Mouse (Mus musculus) CH12F3 (cell line): ENCODE data around the gene Zfp667.
"Not testable (repeated sequence)": the region's sequence is repeated elsewhere in the genome, so short reads cannot be mapped to it uniquely, and the experiment has no call there.

Experiments used
- in situ Hi-C: fragments of 300-500 bp; cut with MboI; formaldehyde crosslinking; loops from 2 replicates; pipeline ENCODE4 v1.14.3; 2020; ENCODE audit warnings: low sequenced_read_pairs

Zfp667 gene

DNA sequence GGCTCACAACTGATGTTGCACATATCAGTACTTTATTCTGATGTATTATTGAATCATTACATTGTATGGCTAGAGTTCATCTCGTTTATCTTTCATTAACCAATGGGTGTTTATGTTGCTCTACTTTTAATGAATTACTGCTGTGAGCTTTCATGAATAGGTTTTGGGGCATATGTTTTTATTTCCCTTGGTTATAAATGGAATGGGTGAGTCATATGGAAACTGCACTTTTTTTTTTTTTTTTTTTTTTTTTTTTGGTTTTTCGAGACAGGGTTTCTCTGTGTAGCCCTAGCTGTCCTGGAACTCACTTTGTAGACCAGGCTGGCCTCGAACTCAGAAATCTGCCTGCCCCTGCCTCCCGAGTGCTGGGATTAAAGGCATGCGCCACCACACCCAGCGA lies 4.7 kb downstream of the Zfp667 start:
- in situ Hi-C loops, result loop anchor here (25.0 kb wide), 1 partner anchor 996 kb away; the partner anchor contains the start of gene Gm45844

DNA sequence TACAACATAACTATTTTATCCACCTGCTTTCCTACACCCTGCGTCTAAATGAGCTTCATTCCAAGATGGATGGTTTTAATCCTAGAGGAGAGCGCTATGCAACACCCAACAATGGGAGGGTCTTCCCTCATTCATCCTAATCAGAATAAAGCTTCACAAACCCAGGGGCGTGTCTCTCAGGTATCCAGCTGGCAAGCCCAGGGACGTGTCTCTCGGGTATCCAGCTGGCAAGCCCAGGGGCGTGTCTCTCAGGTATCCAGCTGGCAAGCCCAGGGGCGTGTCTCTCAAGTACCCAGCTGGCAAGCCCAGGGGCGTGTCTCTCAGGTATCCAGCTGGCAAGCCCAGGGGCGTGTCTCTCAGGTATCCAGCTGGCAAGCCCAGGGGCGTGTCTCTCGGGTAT lies 14.4 kb downstream of the Zfp667 start:
- in situ Hi-C loops, result not testable (repeated sequence)

DNA sequence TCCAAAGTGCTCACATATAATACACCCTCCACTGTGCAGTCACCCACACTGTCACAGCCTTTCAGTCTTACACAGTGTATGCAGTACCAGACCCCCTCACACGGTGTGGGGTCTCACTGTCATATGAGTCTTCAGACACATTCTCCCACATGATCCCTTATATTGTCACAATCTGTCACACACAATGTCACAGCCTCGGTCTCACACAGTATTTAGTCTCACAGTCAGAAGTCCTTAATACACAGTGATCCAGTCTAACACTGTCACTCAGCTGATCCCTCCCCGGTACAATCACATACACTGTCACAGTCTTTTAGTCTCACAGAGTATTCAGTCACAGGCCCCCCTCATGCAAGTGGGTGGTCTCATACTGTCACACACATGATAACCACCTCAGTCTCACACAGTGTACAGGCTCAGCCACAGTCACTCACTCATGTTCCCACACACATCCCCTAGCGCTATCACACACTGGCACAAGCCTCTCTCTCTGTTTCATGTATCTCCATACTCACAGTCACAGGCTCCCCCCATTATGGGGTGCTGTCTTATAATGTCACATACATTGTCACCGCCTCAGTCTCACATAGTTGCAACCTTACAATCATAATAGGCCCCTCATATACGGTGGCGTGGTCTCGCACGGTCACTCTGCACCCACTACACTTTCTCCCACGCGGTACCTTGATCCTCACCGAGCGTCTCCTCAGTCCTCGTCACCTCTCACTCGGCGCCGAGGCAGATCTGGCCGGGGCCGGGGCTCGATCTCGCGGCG lies 44.3 kb downstream of the Zfp667 start:
- in situ Hi-C loops, result no loop called here

DNA sequence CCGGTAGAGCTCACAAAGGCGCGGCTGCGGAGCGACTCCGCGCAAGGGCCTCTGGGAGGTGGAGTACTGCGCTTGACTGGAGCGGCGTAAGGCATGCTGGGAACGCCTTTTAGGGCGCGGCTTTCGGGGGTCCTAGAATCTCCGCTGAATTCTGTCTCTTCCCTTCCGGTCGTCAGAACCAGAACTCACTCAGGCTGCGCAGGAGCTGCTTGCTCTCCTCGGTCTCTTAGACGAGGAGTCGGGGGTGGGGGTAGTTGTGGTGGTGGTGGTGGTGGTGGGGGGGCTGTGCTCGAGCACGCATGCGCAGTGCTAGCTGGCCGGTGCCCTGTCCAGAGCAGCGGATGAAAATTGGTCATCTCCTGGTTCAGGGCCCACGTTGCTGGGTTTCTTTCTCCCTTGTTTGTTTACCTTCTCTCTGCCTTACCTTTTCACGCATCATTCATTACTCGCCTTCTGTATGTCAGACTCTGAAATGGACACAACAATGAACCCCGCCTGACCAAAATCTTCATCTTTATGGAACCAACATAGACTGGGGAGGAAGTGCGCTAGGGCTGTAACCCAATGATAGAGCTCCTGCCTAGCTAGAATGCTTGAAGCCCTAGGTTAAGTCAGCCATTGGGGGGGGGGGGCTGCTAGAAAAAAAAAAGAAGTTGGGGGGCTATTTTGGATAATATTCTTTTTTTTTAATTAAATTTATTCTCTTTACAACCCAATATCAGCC lies 45.0 kb downstream of the Zfp667 start, which contains the start of gene Zfp583:
Zfp583 (minus strand) TSS at position 53 of the 724 bp plus-strand sequence.
- in situ Hi-C loops, result no loop called here

DNA sequence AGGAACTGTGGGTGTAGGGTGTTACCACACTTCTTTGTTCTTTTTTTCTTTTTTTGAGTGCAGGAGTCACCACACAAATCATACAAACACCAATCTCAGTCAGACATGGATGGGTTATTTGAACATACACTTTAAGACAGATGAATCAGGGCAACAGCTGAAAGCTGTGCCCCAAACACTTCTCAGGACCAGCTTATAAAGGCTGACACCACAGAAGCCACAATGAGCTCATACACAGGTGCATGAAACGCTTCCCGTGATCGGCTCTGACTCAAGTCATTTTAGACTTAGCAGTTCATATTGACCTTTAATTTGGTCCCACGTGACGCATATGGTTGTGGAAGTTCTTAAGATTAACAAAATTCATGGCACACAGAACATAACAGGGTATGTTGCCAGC lies 53.5 kb downstream of the Zfp667 start:
- in situ Hi-C loops, result no loop called here

DNA sequence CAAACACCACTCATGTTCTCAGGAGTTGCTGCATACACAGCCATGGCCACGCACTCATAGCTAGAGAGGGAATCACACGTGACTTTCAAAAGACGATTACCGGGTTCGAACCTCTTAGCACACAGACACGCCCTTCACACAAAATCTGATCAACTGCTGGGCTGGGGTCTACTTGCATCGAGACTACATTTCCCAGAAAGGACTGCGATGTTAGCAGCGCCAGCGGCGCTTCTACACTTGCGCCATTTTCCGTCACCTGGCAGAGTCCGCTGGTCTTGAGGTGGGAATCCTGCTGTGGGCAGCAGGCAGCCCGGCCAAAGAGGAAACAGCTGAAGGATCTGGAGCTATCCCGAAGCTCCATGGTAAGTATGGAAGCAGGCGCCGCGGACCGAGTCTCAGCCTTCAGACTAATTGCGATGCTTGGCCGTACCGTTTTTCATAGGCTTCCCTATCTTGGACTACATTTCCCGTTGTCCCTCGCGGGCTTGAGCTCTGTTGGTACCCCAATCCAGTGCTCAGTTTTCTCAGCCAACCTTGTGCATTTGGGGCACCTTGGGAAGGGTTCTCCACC lies 57.2 kb downstream of the Zfp667 start, which contains the start of gene Gm3854:
Gm3854 (plus strand) TSS at position 259 of the 571 bp plus-strand sequence.
- in situ Hi-C loops, result no loop called here

DNA sequence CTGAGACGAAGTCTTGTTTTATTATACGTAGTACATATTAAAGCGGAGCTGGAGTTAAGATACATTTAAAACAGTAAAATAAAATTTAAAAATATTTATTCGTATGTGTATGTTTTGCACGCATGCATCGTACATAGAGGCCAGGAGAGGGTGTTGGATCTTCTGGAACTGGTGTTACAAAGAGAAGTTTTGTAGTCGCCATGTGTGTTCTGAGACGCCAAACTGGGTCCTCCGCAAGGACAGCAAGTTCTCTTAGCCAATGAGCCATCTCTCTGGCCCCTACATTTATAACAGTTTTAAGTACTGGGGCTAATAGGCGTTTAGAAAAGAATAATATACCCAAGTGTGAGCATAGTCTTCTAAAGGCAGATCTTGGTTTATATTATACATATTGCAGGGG lies 57.7 kb downstream of the Zfp667 start:
- in situ Hi-C loops, result no loop called here
